ENCODE assay signal across 25 mouse cellular contexts in genomic region chr10:80982381-80982780, GRCm38 (mm10). TPM values are rescaled to one million over a fixed set of nuclear protein-coding genes. Genes with fewer than 3 reads are reported as not detected.
DNase-seq lines count a peak whose midpoint lies in the region; ATAC-seq and TF ChIP-seq lines count a peak whose summit lies in the region.
"Had no signal": no experiment of that assay in that cellular context is flagged by ENCODE, and none has a peak within 500 bp of the region (broad histone marks: within the 10 kb centered on the region; RNA-seq: fewer than 3 reads in every experiment).

No protein-coding gene starts in this region.

- DNase-seq in adrenal gland, adult (ENCODE audit: inconsistent age in 2 of 2, low spot score in 1 of 2) = peak; percentile 88 to 92
- DNase-seq in adrenal gland, postnatal 4 days (ENCODE audit: low spot score in 2 of 2) = no peak
- peak; percentile 65 to 72 for DNase-seq in kidney, postnatal 36 days
- peak; percentile 53 for DNase-seq in stomach, postnatal 0 days (ENCODE audit: low spot score)
- no peak for DNase-seq in layer of hippocampus, adult 9-10 months (ENCODE audit: low spot score)
- DNase-seq: cerebellum, adult 11-12 months; cerebellum, postnatal 25 days; gastrocnemius, adult 2 months; heart, adult 11 months; heart, postnatal 14 days; liver, postnatal 0 days; lung, postnatal 14 days; retina, postnatal 1 day; thymus, adult 18-20 months; thymus, postnatal 4 days had no signal

- no peak overlapping the region for H3K4me2 ChIP-seq in kidney, embryonic 16.5 days (replicated peaks; ENCODE audit: low read depth, low read length)
- peak overlapping the region; percentile 48 for H3K4me2 ChIP-seq in intestine, postnatal 0 days (replicated peaks; ENCODE audit: low read depth)
- no peak overlapping the region for H3K4me2 ChIP-seq in stomach, postnatal 0 days (replicated peaks; ENCODE audit: low read depth)
- H3K4me2 ChIP-seq: heart, embryonic 12.5 days; hindbrain, embryonic 12.5 days; limb, embryonic 15.5 days had no signal

- no peak overlapping the region for H3K4me3 ChIP-seq in kidney, embryonic 16.5 days (ENCODE audit: low read length)
- H3K4me3 ChIP-seq in intestine, postnatal 0 days (ENCODE audit: low read depth, low read length) = no peak overlapping the region
- no peak overlapping the region for H3K4me3 ChIP-seq in stomach, postnatal 0 days (ENCODE audit: low read depth, low read length)
- H3K4me3 ChIP-seq: gastrocnemius, adult 2 months; heart, embryonic 12.5 days; hindbrain, embryonic 12.5 days; layer of hippocampus, adult 2 months; limb, embryonic 15.5 days had no signal

- peaks cover 21% of the 10 kb centered on the region for H3K27me3 ChIP-seq in kidney, embryonic 16.5 days (ENCODE audit: insufficient read depth, low read length)
- H3K27me3 ChIP-seq in intestine, postnatal 0 days (replicated peaks; ENCODE audit: control insufficient read depth, insufficient read depth, low read length) = no peaks in the 10 kb centered on the region
- no peaks in the 10 kb centered on the region for H3K27me3 ChIP-seq in stomach, postnatal 0 days (ENCODE audit: control insufficient read depth, insufficient read depth, low read length)
- H3K27me3 ChIP-seq: Patski had no signal

- TF ChIP-seq EP300 in stomach, postnatal 0 days (optimal IDR thresholded peaks at IDR 0.05) = no peak

- 32% methylated on average over 4 of the region's 4 CpGs for WGBS in kidney, embryonic 16.5 days
- WGBS in intestine, postnatal 0 days = 26% methylated on average over 4 of the region's 4 CpGs
- 45% methylated on average over 4 of the region's 4 CpGs for WGBS in stomach, postnatal 0 days

- no peak for ATAC-seq in kidney, embryonic 16.5 days (ENCODE audit: low FRiP score, low TSS enrichment)
- ATAC-seq in intestine, postnatal 0 days = peak; percentile 65
- ATAC-seq in stomach, postnatal 0 days (ENCODE audit: low FRiP score, low TSS enrichment) = peak; percentile 76
- no peak for ATAC-seq in erythroid progenitor cell, adult 5-6 weeks (replicated peaks; ENCODE audit: low FRiP score, poor library complexity, severe bottlenecking)
- ATAC-seq: CD4-positive, CD25-positive, alpha-beta regulatory T cell, adult 4 months; liver, postnatal 0 days; Patski had no signal

- H3K36me3 ChIP-seq in kidney, embryonic 16.5 days (ENCODE audit: insufficient read depth, low read length) = no peaks in the 10 kb centered on the region
- no peaks in the 10 kb centered on the region for H3K36me3 ChIP-seq in intestine, postnatal 0 days (ENCODE audit: control insufficient read depth, insufficient read depth)
- no peaks in the 10 kb centered on the region for H3K36me3 ChIP-seq in stomach, postnatal 0 days (ENCODE audit: control insufficient read depth, insufficient read depth, low read length)
- H3K36me3 ChIP-seq: heart, embryonic 12.5 days; hindbrain, embryonic 12.5 days; limb, embryonic 15.5 days had no signal

- no peaks in the 10 kb centered on the region for H3K9me3 ChIP-seq in kidney, embryonic 16.5 days (ENCODE audit: low read length)
- H3K9me3 ChIP-seq in intestine, postnatal 0 days (ENCODE audit: control insufficient read depth) = no peaks in the 10 kb centered on the region
- H3K9me3 ChIP-seq in stomach, postnatal 0 days (ENCODE audit: control insufficient read depth, low read length) = no peaks in the 10 kb centered on the region
- H3K9me3 ChIP-seq: heart, embryonic 12.5 days; hindbrain, embryonic 12.5 days; limb, embryonic 15.5 days had no signal

- H3K4me1 ChIP-seq in kidney, embryonic 16.5 days (ENCODE audit: insufficient read depth, low read length) = peaks cover 14% of the 10 kb centered on the region
- peaks cover 2% of the 10 kb centered on the region; the same call in 1 of the 2 replicates for H3K4me1 ChIP-seq in intestine, postnatal 0 days (replicated peaks; ENCODE audit: control insufficient read depth, insufficient read depth, low read length)
- H3K4me1 ChIP-seq in stomach, postnatal 0 days (replicated peaks; ENCODE audit: control insufficient read depth, insufficient read depth) = peaks cover 3% of the 10 kb centered on the region; the same call in 1 of the 2 replicates

- no peak overlapping the region for H3K27ac ChIP-seq in kidney, embryonic 16.5 days (ENCODE audit: low read length)
- H3K27ac ChIP-seq in intestine, postnatal 0 days (ENCODE audit: low read depth, low read length) = peak overlapping the region; percentile 30
- H3K27ac ChIP-seq in stomach, postnatal 0 days (replicated peaks) = no peak overlapping the region
- H3K27ac ChIP-seq: gastrocnemius, adult 2 months; hindbrain, embryonic 12.5 days; layer of hippocampus, adult 2 months; limb, embryonic 15.5 days had no signal

- H3K9ac ChIP-seq in kidney, embryonic 16.5 days (replicated peaks; ENCODE audit: low read length) = no peak overlapping the region
- H3K9ac ChIP-seq in intestine, postnatal 0 days (ENCODE audit: low read depth, low read length) = no peak overlapping the region
- no peak overlapping the region for H3K9ac ChIP-seq in stomach, postnatal 0 days (ENCODE audit: low read length)
- H3K9ac ChIP-seq: heart, embryonic 12.5 days; hindbrain, embryonic 12.5 days; limb, embryonic 15.5 days; liver, postnatal 0 days had no signal

- no peak for TF ChIP-seq CTCF in intestine, postnatal 0 days (IDR thresholded peaks at IDR 0.05; ENCODE audit: low read depth)
- TF ChIP-seq CTCF in stomach, postnatal 0 days (IDR thresholded peaks at IDR 0.05; ENCODE audit: low read depth) = no peak

RNA-seq across cellular contexts. Expression of gene Gng7, which starts 32.4 kb away (rescaled TPM):
- total RNA-seq in adrenal gland, postnatal 4 days (2021) = 1 to 10 TPM; 5.4 to 6.7 TPM
- 6.6 and 6.7 TPM in 2 replicates for polyA plus RNA-seq in kidney, embryonic 16.5 days (2015; fragmentation: Nextera tagmentation; extraction: Ambion mirVana)
- polyA plus RNA-seq in intestine, postnatal 0 days (2015; fragmentation: Nextera tagmentation; extraction: Ambion mirVana) = 0.81 and 1.2 TPM in 2 replicates
- polyA plus RNA-seq in stomach, postnatal 0 days (2015; fragmentation: Nextera tagmentation; extraction: Ambion mirVana) = 1.3 and 1.8 TPM in 2 replicates
- not detected in 2 replicates for total RNA-seq in erythroid progenitor cell, adult 5-6 weeks (2015; ENCODE audit: low replicate concordance)
- 0.38 and 0.90 TPM in 2 replicates for total RNA-seq in erythroid progenitor cell, adult 5-6 weeks (2017; ENCODE audit: low replicate concordance)

RNA-seq across cellular contexts. Expression of gene Diras1, which starts 43.1 kb away (rescaled TPM):
- total RNA-seq in adrenal gland, postnatal 4 days (2021) = 1 to 10 TPM; 2.9 to 3.5 TPM
- 0.11 and 0.41 TPM in 2 replicates for polyA plus RNA-seq in kidney, embryonic 16.5 days (2015; fragmentation: Nextera tagmentation; extraction: Ambion mirVana)
- 0.43 and 0.91 TPM in 2 replicates for polyA plus RNA-seq in intestine, postnatal 0 days (2015; fragmentation: Nextera tagmentation; extraction: Ambion mirVana)
- 0.40 and 0.42 TPM in 2 replicates for polyA plus RNA-seq in stomach, postnatal 0 days (2015; fragmentation: Nextera tagmentation; extraction: Ambion mirVana)
- not detected in 2 replicates for total RNA-seq in erythroid progenitor cell, adult 5-6 weeks (2015; ENCODE audit: low replicate concordance)
- not detected in 2 replicates for total RNA-seq in erythroid progenitor cell, adult 5-6 weeks (2017; ENCODE audit: low replicate concordance)
- total RNA-seq: megakaryocyte-erythroid progenitor cell, adult 5-6 weeks had no signal
- polyA plus RNA-seq: CD4-positive, CD25-positive, alpha-beta regulatory T cell, adult 4 months; heart, embryonic 12.5 days; liver, postnatal 0 days had no signal

RNA-seq across cellular contexts. Expression of gene Gadd45b, which starts 52.5 kb away (rescaled TPM):
- 10 to 100 TPM; 10.9 to 11.1 TPM for total RNA-seq in adrenal gland, postnatal 4 days (2021)
- polyA plus RNA-seq in kidney, embryonic 16.5 days (2015; fragmentation: Nextera tagmentation; extraction: Ambion mirVana) = 22.3 and 24.1 TPM in 2 replicates
- 19.9 and 20.1 TPM in 2 replicates for polyA plus RNA-seq in intestine, postnatal 0 days (2015; fragmentation: Nextera tagmentation; extraction: Ambion mirVana)
- polyA plus RNA-seq in stomach, postnatal 0 days (2015; fragmentation: Nextera tagmentation; extraction: Ambion mirVana) = 59.5 and 62.2 TPM in 2 replicates
- total RNA-seq in erythroid progenitor cell, adult 5-6 weeks (2015; ENCODE audit: low replicate concordance) = 1.3 and 1.8 TPM in 2 replicates
- total RNA-seq in erythroid progenitor cell, adult 5-6 weeks (2017; ENCODE audit: low replicate concordance) = 3.6 and 9.2 TPM in 2 replicates

RNA-seq across cellular contexts. Expression of gene Slc39a3, which starts 54.8 kb away (rescaled TPM):
- total RNA-seq in adrenal gland, postnatal 4 days (2021) = 10 to 100 TPM; 32.9 to 36.3 TPM
- polyA plus RNA-seq in kidney, embryonic 16.5 days (2015; fragmentation: Nextera tagmentation; extraction: Ambion mirVana) = 19.6 and 19.9 TPM in 2 replicates
- 10.5 and 11.1 TPM in 2 replicates for polyA plus RNA-seq in intestine, postnatal 0 days (2015; fragmentation: Nextera tagmentation; extraction: Ambion mirVana)
- 11.0 and 11.1 TPM in 2 replicates for polyA plus RNA-seq in stomach, postnatal 0 days (2015; fragmentation: Nextera tagmentation; extraction: Ambion mirVana)
- 4.3 and 7.1 TPM in 2 replicates for total RNA-seq in erythroid progenitor cell, adult 5-6 weeks (2015; ENCODE audit: low replicate concordance)
- 1.2 and 4.2 TPM in 2 replicates for total RNA-seq in erythroid progenitor cell, adult 5-6 weeks (2017; ENCODE audit: low replicate concordance)

Comparison
In these comparisons a context has a peak if more than half of its experiments do, and no peak if none do; other contexts are left out.
1. DNase-seq: peak in adrenal gland, adult (2 of 2), kidney, postnatal 36 days (2 of 2) and stomach, postnatal 0 days (single experiment); none in adrenal gland, postnatal 4 days (0 of 2) and layer of hippocampus, adult 9-10 months (single experiment).
2. ATAC-seq: peak in intestine, postnatal 0 days (single experiment) and stomach, postnatal 0 days (single experiment); none in kidney, embryonic 16.5 days (single experiment) and erythroid progenitor cell, adult 5-6 weeks (single experiment).